Mouse (Mus musculus) testis, adult 2 months (tissue): ENCODE data around the gene Ltb.

Source experiments
- CTCF ChIP-seq: fragments of 200-500 bp; IDR thresholded peaks from 2 replicates; pipeline ENCODE4 v1.5.1; 2012; ENCODE audit warnings: low read depth, mild to moderate bottlenecking, inconsistent platforms, low read length, moderate library complexity; ENCODE audit not compliant: control insufficient read depth, insufficient read depth, insufficient replicate concordance
- POLR2A ChIP-seq: fragments of 200-500 bp; IDR thresholded peaks from 2 replicates; pipeline ENCODE4 v1.6.1; 2012; ENCODE audit warnings: low read depth, mild to moderate bottlenecking, inconsistent platforms, low read length, moderate library complexity; ENCODE audit not compliant: control insufficient read depth

DNA sequence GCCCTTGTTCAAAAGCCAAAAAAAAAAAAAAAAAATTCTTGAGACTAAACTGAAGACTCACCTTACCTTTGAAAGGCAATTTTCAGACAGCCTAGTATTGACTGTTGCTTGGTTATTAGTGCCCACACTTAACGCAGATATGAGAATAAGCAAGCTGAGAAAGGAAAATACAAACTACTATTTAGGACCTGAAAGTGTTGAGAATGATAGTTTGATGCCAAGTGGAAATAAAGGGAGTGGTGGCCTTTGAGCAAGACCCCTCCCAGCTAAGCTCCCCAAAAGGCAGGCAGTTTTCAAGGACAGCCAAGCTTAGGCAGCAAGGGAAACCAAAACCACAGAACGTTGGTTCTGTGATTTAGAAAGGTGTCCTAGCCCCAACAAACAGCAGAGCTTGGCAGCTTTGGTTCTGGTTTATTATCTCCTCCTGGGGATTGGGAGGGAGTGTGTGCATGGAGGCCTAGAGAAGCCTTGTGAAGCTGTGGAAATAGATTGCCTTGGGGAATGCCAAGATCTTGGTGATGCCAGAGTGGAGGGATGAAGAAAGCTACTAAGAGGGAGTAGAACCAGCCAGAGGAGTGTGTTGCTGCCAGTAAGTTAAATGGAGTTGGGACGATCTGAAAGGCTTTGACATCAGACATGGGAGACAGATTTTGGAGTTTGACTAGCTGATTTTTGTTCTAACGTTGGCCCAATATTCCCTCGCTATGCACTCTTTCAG is 46.2 kb upstream of the Ltb start:
- no peak for TF ChIP-seq POLR2A
- TF ChIP-seq CTCF: no peak
